Mouse (Mus musculus) inflammation-experienced regulatory T-cells, adult 6 months (primary cell): ENCODE measurements around the gene Gtf2h3. TPM values are rescaled to one million over a fixed set of nuclear protein-coding genes. Genes with fewer than 3 reads are reported as not detected.
"Not testable (repeated sequence)": the region's sequence is repeated elsewhere in the genome, so short reads cannot be mapped to it uniquely, and the experiment has no call there.

ENCODE experiments used
- ATAC-seq: one replicate; pipeline ENCODE4 v1.8.0; 2017
- polyA plus RNA-seq, 3 experiments: library from polyadenylated mRNA; unstranded; fragments of 100-300 nt; shearing (Covaris generic); gene quantifications; one replicate each; pipeline ENCODE4 v1.2.1; 2017

Gtf2h3 gene
- polyA plus RNA-seq, 3 experiments from 2014 or later: 59.6 to 62.1 (median 60.8) TPM

DNA sequence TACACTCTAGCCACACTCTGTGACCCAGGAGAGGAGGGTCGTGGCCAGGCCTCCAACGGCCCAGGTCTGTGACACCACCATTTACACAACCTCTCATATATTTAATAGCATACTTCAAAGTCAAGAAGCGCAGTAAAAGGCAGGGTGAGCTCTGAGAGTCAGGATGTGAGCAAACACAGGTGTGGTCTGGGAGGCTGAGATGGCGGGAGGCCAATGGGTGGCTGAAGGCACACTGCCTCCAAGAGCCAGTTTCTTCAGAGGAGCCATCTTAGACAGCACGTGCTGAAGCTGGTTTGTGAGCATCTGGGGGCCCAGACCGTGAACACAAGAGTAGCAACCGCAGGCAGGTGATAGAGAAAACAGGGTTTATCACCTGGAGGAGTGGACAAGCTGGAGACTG, 3.5 kb upstream of the Gtf2h3 start:
- ATAC-seq: no peak

DNA sequence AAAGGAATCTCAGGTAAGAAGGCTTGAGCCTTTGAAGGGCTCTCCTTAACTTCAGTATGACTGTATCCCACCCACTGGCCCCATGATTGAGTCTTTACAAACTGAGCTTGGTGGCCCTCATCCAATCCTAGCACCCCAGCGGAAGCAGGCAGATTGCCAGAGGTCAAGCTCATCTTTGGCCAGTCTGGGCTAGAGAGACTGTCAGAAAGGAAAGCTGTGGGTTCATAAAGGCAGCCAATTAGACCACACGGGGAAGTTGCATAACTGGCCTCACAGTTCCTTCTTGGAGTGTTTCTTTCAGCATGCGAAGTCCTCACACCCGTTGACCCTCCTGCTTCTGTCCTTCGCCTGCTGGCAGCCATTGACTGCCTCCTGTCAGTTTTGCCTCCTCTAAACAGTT, 3.6 kb downstream of the Gtf2h3 start:
- no peak for ATAC-seq

DNA sequence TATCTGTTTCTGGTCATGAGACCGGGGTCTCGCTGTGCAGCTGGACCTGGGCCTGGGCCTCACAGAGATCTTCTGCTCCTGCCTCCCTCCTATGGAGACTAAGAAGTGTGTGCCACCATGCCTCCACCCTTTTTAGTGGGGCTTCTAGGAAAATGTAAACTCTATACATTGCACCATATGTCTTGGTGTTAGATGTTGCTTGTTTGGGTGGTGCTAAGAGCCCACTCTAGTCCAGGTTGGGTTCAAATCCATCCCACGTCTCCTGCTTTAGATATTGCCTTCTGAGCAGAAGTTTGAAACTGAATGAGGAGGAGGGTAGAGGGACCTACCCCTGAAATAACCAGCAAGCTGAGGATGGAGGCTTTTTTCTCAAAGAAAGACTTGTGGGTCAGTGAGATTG, 13.8 kb downstream of the Gtf2h3 start:
- ATAC-seq: no peak

DNA sequence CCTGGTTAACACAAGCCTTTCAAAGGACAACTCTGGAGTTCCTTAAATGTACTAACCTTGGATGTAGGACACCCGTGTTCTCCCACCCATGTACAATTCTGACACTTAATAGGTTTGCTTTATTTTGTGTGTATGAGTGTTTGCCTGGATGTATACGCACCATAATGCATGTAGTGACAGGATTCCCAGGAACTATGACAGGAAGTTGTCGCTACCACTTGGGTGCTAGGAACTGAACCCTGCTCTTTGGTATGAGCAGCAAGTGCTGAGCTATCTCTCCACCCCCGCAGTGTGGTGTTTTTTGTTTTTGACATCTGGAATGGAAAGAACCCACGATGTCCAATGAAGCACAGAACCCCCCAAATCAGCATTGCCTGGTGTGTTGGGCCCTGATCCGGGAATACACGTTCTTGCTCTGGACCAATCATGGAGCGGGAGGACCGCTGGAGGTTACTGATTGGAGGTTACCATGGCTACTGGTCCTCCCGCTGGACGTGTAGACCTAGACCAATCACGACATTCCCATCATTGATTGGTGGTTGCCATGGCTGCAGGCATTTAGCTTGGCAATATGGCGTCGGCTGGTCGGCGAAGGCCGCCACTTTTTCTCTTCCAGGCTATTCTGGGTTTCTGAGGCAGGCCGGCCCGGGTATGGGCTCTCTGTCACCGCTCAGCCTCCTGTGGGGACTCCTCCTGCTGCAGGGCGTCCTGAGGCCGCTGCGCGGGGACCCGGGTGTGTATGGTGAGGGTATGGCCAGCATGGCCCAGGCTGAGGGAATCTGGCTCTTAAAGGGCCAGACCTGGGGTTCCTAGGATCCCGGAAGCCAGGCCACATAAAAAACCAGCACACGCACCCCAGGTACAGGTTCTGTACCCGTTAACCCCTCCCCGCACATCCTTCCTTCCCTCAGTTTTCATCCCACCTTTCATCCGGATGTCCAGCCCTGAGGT, 19.6 kb downstream of the Gtf2h3 start:
- ATAC-seq: peak; percentile 92

DNA sequence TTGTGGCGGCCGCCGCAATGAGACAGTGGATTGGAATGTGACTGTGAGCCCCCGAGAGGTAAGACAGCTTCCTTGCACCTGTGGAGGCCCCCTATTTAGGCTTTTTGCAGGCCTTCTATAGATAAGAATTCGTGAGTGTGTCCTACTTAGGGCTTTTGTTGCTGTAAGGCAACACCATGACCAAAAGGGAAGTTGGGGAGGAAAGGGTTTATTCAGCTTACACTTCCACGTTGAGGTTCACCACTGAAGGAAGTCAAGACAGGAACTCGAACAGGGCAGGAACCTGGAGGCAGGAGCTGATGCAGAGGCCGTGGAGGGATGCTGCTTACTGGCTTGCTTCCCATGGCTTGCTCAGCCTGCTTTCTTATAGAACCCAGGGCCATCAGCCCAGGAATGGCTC, 20.8 kb downstream of the Gtf2h3 start:
- not testable (repeated sequence) for ATAC-seq

DNA sequence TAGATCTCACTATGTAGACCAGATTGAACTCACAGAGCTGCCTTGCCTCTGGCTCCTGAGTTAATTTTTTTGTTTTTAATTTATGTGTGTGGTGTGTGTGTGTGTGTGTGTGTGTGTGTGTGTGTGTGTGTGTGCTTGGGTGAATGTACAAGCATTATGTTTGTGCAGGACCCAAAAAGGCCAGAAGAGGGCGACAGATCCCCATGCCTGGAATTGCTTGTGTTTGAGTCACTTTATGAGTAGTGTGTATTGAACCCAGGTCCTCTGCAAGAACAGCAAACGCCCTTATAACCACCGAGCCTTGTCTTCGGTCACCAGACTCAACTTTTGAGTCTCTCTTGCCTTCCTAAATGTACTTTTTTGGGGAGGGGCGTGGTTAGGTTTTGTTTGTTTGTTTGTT, 23.4 kb downstream of the Gtf2h3 start:
- no peak for ATAC-seq

DNA sequence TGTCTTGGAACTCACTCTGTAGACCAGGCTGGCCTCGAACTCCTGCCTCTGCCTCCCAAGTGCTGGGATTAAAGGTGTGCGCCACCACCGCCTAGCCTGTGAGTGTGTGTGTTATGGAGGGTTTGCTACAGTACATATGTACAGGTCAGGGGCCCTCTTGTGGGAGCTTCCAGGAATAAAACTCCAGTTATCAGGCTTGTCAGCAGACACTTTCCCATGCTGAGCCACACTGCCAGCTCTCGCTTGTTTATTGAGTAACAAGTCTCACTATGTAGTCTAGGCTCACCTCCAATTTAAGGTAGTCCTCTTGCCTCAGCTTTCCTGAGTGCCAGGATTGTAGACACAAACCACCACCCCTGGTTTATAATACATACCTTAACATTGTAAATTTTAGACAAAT, 25.4 kb downstream of the Gtf2h3 start:
- ATAC-seq: no peak

DNA sequence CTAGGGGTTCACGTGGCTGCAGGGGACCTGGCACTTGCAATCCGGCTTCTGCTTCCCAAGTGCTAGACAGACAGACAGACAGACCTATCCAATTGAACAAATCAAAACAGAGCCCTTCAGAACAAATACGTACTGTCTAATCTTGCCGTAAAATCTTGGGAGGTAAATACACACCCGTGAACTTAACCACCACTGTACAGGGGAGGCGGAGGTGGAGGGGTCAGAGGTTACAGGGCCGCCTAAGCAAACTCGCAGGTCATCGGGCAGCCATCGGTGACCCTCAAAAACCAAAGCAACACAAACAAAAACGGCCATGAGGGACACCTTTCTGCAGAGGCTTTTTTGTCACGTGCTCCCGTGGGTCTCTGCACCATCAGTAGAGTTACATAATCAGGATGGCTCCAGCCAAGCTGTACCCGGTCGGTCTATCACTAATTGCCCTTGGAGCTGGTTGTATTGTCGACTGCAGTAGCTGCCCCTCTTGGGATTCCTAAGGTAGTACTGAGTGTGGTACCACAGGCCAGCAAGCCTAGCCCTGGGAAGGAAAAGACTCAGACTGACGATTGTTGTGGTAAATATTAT, 26.2 kb downstream of the Gtf2h3 start:
- no peak for ATAC-seq

DNA sequence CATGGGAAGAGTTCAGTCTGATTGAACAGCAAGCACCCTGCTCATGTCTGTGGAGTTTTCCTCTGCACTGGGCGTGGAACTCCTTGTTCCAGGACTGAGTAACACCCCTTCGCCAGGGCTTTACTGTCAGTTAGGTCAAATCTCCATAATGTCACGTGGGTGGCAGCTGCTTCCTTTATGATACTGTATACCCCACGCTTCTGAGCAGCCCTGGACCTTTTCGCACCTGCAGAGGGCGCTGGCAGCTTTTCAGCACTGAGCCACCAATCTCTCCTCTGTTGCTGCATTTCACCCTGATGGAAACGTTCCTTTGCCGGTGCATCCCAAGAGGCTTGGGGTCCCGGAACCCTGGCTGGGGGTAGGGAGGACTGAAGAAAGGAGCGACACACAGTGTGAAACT, 32.0 kb downstream of the Gtf2h3 start:
- ATAC-seq: no peak

DNA sequence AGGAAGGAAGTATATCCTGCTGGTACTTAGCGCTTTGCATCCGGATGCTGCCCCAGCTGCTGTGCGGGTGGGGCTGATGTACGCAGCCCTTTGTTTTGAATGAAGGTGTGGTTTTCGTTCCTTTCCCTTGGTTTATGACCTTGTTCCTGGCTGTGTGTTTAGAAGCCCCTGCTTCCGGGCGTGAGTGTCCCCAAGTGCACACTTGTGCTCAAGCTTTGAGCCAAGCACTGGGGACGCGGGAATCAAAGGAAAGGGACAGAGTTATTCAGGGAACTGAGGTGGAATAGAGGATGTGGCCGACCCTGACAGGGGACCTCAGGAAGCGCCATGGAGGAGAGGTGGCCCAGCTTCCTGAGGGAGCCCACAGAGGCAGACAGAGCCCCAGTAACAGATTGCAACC, 35.8 kb downstream of the Gtf2h3 start:
- ATAC-seq: no peak

DNA sequence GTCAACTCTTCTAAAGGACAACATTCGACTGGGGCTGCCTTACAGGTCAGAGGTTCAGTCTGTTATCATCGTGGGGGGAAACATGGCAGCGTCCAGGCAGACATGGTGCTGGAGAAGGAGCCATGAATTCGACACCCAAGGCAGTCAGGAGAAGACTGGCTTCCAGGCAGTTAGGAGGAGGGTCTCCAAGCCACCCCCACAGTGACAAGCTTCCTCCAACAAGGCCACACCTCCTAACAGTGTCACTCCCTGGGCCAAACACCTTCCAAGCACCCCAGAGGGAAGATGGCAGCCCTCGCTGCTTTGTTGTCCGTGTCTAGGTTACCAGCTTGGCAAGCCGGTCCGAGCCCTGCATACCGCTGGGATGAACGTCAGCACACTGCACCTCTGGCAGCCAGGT, 39.8 kb downstream of the Gtf2h3 start:
- no peak for ATAC-seq

DNA sequence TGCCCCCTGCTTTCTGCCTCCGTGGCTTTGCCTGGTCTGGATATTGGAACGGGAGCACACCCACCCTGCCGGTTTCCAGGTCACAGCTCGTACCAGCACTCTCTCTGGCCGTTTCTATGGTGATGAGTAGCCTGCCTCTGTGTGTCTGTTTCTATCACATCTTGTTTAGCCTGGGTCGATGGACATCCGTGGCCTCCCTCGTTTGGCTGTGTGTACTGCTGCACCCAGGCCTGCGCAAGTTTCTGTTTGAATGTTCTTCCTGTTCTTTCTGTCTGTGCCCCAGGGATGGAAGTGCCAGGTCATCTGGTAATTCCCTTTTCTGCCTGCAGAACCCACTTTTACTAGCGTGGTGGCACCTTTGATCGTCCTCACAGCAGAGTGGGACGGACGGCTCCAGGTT, 42.4 kb downstream of the Gtf2h3 start:
- no peak for ATAC-seq

DNA sequence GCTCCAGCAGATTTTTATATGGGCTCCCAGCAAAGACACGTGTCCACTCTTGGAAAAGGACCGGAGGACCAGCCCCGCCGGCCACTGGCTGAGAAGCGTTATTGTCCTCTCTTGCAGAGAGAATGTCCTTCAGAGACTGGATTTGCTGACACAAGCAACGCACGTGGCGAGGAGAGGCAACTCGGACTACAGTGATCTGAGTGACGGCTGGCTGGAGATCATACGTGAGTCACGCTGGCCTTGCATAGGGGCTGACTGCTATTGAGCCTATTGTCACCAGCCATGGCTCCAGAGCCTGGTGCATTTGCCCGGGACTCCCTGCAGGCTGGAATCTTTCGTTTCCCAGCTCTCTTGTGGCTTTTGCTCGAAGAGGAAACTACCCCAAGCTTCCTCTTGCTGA, 44.0 kb downstream of the Gtf2h3 start:
- no peak for ATAC-seq

DNA sequence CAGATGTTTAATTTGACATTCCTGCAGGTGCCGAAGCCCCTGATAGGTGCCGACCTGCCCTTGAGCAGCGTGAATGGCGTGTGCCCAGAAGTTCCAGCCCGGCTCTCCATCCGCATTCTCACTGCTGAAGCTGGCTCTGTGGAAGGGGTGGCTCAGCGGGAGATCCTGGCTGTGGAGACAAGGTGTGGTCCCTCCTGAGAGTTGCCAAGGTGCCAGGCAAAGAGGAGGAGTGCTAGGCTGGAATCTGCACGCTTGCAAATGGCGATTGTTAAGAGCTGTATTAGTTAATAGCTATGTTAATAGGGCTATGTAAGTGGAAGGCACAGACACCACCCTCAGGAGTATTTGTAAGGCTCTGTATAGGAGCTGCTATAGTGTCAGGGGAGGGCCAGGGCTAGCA, 45.4 kb downstream of the Gtf2h3 start:
- ATAC-seq: no peak

DNA sequence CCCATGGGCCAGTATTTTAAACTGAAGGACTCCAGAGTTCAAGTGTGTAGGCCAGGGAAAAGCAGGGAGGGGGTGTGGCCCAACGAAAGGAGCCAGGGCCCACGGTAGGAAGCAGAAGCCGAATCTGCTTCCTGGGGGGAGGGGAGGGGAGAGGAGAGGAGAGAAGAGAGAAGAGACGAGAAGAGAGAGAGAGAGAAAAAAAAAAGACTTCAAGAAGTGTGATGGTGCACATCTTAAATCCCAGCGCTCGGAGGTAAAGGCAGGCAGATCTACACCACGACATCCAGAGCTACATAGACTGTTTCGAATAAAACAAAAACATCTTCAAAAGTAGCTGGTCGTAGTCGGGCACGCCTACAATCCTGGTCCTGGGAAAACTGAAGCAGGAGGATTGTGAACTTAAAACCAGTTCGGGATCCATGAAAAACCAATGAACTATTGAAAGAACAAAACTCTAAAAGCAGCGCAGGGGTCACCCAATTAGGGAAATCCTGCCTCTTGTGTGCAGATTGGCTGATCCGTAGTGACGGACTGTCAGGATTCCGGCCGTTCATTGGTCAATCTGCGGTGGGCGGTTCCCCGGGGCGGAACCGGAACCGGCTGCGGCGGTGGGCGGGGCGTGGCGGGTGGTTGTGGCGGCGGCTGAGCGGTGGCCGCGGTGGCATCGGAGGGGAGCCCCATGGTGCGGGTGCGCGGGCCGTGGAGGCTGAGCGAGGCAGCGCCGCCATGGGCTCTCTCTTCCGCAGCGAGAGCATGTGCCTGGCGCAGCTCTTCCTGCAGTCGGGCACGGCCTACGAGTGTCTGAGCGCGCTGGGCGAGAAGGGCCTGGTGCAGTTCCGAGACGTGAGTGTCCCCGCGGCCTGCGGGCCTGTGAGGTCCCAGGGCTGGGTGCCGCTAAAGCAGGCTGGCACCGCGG, 49.8 kb downstream of the Gtf2h3 start, which contains the start of gene Atp6v0a2:
Atp6v0a2 (plus strand) TSS at position 129 of the 916 bp plus-strand sequence.
- peak; percentile 95 for ATAC-seq

DNA sequence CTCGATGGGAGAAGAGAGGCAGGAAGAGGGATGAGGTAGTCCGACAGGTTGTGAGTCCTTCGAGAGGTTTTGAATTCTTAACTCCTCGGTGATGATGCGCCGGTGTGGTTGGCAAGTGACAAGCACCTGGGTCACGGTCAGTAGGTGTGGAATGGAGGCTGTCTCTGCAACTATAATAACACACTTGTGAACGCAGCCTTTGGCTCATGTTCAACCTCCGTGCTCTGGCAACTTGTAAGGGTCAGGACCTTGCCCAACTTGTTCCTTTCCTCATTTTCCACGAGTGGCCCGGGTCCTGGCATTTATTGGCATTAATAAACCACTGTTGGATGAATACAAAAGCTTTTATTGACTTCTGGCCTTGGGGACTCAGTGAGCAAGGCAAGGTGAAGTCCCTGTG, 50.7 kb downstream of the Gtf2h3 start:
- ATAC-seq: no peak

DNA sequence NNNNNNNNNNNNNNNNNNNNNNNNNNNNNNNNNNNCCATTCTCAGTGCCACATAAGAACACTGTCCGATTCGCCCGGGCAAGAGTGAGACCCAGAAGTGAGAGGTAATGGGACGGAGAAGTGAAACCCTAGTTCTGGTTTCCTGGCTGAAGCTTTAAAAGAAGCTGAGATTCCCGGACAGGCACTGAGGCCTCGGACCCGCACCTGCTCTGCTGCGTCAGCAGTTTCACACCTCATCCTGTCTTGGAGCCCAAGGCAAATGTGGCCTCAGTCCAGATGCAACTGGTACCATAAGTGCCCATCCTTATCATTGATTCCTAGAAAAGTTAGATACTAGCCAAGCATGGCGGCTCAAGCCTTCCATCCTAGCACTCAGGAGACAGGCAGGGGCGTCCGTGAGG, 52.7 kb downstream of the Gtf2h3 start:
- no peak for ATAC-seq

DNA sequence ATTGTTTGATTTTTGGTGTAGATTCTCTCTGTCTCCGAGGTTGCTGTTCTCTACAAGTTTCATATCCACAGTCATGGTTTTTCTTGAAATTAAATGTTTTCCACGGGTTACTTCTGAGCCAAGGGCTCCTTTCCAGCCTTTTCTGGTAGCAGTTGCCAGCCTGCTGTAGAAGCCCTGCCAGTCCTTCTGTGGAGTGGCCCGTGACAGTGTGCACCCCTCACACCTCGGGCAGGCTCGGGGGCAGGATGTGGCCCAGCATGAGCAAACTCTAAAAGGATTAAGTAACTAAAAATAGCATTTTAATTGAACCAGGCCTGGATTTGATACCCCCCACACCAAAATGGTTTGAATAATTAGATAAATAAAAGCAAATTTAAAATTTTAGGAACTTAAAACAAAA, 53.5 kb downstream of the Gtf2h3 start:
- no peak for ATAC-seq

DNA sequence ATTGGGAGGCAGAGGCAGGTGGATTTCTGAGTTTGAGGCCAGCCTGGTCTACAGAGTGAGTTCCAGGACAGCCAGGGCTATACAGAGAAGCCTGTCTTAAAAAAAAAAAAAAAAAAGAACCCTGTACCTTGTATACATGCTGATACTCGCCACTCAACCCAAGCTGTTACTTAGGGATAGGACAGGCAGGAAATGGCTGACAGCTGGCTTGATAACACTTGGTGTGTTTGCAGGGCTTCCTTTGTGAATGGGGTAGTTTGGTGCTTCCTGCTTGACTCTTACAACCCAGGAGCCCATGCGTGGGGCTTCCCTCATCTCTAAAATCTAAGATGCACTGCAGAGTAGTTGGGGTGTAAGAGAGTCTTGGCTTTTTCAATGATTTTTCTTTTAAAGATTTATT, 54.5 kb downstream of the Gtf2h3 start:
- ATAC-seq: no peak

DNA sequence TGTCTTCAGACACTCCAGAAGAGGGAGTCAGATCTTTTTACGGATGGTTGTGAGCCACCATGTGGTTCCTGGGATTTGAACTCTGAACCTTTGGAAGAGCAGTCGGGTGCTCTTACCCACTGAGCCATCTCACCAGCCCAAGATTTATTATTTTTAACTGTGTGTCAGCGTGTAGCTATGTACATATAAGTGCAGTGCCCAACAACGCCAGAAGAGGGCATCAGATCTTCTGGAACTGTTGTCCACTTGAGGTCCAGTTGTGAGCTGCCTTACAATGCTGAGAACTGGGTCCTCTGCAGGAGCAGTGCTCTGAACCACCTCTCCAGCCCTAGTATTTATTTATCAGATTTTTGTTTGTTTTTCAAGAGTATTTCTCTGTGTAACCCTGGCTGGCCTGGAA, 56.1 kb downstream of the Gtf2h3 start:
- not testable (repeated sequence) for ATAC-seq

DNA sequence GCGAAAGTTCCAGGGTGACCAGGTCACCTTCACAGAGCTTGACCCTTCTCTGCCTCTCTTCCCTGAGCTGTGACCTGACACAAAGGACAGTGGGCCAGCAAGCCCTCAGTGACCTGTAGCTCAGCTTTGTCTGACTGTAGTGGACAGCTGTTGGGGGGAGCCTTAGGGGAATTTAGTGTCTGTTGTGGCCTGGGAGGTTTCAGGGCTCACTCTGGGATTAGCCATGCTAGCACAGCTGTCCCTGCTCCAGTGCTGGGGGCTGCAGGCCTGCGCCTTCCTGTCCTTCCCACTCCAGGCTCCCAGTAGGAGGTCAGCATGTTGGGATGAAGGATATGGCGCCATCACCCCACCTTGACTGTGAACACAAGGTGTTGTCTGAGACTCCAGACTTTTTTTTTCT, 57.2 kb downstream of the Gtf2h3 start:
- no peak for ATAC-seq

DNA sequence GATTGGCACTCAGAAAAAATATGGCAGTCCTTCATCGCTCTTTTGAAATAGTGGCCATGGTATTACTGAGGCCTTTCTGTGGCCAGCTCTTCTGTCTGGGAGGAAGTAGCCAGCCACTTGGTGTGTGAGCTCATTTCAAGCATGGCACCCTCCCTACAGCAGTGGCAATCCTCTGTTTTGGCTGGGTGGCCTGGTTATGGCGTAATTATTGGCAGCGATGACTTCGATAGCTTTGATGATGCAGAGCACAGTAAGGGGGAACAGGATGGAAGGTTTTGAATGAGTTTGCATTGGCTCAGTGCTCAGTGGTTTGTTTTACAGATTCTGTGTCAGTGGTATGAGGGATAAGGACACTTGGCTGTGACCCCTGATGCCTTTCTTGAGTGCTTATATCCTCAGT, 57.8 kb downstream of the Gtf2h3 start:
- peak; percentile 51 for ATAC-seq

DNA sequence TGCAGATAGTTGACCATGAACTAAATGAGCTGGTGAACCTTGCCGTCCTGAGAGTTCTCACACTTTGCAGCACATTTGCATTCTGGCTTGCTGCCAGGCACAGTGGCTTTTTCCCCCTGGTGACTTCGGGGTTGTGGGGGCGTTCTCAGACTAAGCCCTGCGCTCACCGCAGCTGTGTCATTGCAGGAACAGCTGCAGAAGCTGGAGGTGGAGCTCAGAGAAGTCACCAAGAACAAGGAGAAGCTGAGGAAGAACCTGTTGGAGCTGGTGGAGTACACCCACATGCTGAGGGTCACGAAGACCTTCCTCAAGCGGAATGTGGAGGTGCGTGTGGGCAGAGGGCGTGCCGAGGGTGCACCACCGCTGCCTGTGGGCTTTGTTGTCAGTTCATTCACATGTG, 58.4 kb downstream of the Gtf2h3 start:
- ATAC-seq: peak; percentile 69
